Mouse (Mus musculus) brain, adult 10 weeks (tissue): ENCODE measurements around the gene Polm. TPM values are rescaled to one million over a fixed set of nuclear protein-coding genes. Genes with fewer than 3 reads are reported as not detected.

Experiments used
- polyA plus RNA-seq: library from polyadenylated mRNA; stranded (reverse); fragments of 350-450 nt; fragmentation: Illumina TruSeq; extraction: RNeasy Lipid Tissue Mini Kit (QIAGEN cat#74804); gene quantifications from one replicate; pipeline ENCODE4 v1.2.3, GENCODE M21; 2015; ENCODE audit warnings: low read depth, low replicate concordance

Gene Polm
- polyA plus RNA-seq = 6.7 TPM

DNA sequence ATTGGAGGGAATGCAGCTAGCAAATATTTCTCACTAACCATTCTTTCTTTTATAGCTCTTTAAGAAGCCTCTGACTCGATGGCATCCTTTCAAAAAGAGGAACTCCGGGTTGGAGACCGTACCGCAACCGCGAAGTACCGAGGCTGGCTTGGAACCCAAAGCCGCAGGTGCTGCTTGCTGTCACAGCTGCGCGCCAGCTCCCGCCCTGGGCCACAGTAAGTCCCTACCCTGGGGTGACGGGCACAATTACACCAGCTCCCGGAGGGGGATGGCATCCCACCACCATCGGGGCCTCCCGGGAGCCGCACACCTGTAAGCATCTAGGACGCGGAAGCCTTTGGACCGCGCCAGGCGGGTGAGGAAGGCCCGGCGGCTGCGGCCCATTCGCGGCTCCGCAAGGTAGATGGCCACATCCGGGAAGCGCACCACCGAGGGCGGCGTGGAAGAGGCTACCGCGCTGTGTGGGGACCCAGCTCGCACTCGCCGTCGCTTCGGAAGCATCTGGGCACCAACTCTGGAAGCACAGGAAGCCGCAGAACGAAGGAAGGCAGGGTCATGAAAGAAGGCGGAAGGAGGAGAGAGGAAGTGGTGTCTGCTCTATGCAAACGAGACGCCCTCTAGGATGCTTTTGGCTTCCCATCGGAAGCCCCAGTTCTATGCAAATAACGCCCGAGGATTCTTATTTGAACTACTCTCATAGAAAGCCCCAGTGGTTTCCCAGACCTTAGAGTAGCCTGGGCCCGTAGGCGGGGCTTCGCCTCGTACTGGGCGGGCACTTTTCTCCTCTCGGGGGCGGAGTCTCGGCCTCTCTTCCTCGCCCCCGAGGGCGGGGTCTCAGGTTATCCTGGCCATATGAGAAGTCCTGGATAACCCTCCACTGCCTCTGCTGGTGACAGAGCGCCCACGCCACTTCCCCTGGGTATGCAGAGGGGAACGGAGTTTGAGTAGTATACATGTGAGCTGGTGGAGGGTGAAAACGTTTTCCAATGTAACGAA lies at the start of gene Polm:
Gene Polm, minus strand, starts transcription at position 766 of the 996 bp plus-strand sequence.

GRCm38 (mm10) chr11:5877921-5878526 lies 40.2 kb upstream of the Polm start, which contains the start of gene Pold2:
Gene Pold2 (minus strand): TSS chr11:5878292.

DNA sequence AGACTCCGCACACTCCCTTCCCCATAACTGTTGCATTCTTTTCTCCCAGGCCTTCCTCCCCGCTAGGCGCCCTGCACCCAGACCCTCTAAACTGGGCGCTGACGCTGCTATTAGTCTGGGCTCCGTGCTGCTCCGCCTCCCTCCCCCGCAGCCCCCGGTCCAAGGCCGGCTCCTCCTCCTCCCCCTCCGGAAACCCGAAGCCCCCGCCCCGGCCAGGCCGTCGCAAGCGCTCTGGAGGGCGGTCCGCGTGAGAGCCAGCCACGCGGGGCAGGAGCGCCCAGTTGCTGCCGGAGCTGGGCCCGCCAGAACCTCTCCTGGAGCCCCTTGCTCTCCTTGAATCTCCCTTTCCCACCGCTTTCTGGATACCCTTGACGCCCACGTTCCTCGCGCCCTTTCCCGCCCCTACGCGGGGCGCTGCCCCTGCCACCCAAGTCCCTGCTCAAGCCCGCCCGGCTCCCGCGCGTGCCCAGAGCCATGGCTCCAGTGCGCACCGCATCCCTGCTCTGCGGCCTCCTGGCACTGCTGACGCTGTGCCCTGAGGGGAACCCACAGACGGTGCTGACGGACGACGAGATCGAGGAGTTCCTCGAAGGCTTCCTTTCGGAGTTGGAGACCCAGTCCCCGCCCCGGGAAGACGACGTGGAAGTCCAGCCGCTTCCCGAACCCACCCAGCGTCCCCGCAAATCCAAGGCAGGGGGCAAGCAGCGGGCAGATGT lies 24.0 kb upstream of the Polm start, which contains the start of gene Aebp1:
Gene Aebp1, plus strand, starts transcription at position 270 of the 716 bp plus-strand sequence.

GRCm38 (mm10) chr11:5803551-5803981 lies 34.2 kb downstream of the Polm start, which contains the start of gene Pgam2:
Gene Pgam2 (minus strand): TSS chr11:5803733.

GRCm38 (mm10) chr11:5788056-5789014 lies 49.5 kb downstream of the Polm start, which contains the start of gene Dbnl:
Gene Dbnl (plus strand): TSS chr11:5788488.

Other genes with a start within 250 kb of the Polm start
- gene Mrps24, start 122.3 kb downstream of the Polm start, polyA plus RNA-seq = 77.8 TPM
- gene Urgcp, start 75.6 kb downstream of the Polm start, polyA plus RNA-seq = 36.3 TPM
- gene Dbnl, start 49.5 kb downstream of the Polm start, polyA plus RNA-seq = 78.1 TPM
- 14.5 TPM for gene Pgam2, start 34.3 kb downstream of the Polm start, polyA plus RNA-seq
- gene Aebp1, start 23.9 kb upstream of the Polm start, polyA plus RNA-seq = 10.4 TPM
- 22.3 TPM for gene Pold2, start 40.3 kb upstream of the Polm start, polyA plus RNA-seq
- not detected for gene Myl7, start 60.8 kb upstream of the Polm start, polyA plus RNA-seq
- gene Gck, start 112.1 kb upstream of the Polm start, polyA plus RNA-seq = 2.3 TPM
- 102 TPM for gene Ykt6, start 117.7 kb upstream of the Polm start, polyA plus RNA-seq
- gene Camk2b, start 228.3 kb upstream of the Polm start, polyA plus RNA-seq = 438 TPM